Comparison of ENCODE assay signal across 8 mouse cellular contexts in the genomic region with DNA sequence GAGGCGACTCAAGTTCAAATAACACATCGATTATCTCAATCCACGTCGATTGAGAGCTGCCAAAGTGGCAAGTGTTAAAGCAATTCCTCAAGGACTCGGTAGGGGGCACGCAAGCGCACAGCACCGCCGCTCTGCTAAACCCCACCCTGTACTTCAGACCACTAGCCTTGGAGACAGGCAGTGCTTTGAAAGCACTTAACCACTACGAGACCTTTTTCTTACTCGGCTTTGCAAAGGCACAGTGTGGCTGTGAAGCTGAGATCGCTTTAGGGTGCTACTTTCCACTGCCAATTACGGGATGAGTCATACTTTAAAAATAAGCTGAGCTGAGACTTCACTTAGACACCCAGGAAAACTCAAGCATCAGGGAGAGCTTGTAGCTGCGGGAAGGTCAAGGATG. TPM values are rescaled to one million over a fixed set of nuclear protein-coding genes. Genes with fewer than 3 reads are reported as not detected.
A peak's percentile ranks its signal among the peaks of the same experiment; 100 is the strongest.
DNase-seq lines count a peak whose midpoint lies in the region; ATAC-seq and TF ChIP-seq lines count a peak whose summit lies in the region.

No protein-coding gene starts in this region.

- no peak overlapping the region for H3K4me3 ChIP-seq in liver, embryonic 12.5 days
- peak overlapping the region; percentile 11 for H3K4me3 ChIP-seq in cerebellum, adult 2 months (replicated peaks; ENCODE audit: insufficient read depth, low read depth, low read length)
- H3K4me3 ChIP-seq in hindbrain, embryonic 16.5 days (ENCODE audit: low read length): no peak overlapping the region
- no peak overlapping the region for H3K4me3 ChIP-seq in spleen, adult 2 months (ENCODE audit: extremely low read depth, insufficient read depth, insufficient read length)

- intact Hi-C loops in left cerebral cortex, postnatal 10 days (cut with DNase I): no loop called here

- no peak for TF ChIP-seq POLR2A in cerebellum, adult 2 months (IDR thresholded peaks at IDR 0.05; ENCODE audit: borderline replicate concordance, insufficient read depth, low read length)
- TF ChIP-seq POLR2A in spleen, adult 2 months (IDR thresholded peaks at IDR 0.05; ENCODE audit: low read depth, low read length): no peak

- H3K27me3 ChIP-seq in liver, embryonic 12.5 days (replicated peaks): peaks cover 7% of the 10 kb centered on the region; the same call in 1 of the 2 replicates
- H3K27me3 ChIP-seq in cerebellum, adult 2 months (ENCODE audit: control insufficient read depth, insufficient read depth, low read length): no peaks in the 10 kb centered on the region
- H3K27me3 ChIP-seq in hindbrain, embryonic 16.5 days (replicated peaks; ENCODE audit: control insufficient read depth, insufficient read depth, low read length): no peaks in the 10 kb centered on the region
- no peaks in the 10 kb centered on the region for H3K27me3 ChIP-seq in spleen, adult 2 months (ENCODE audit: control insufficient read depth, insufficient read depth, low read length)

- no peak overlapping the region for H3K27ac ChIP-seq in liver, embryonic 12.5 days
- no peak overlapping the region for H3K27ac ChIP-seq in cerebellum, adult 2 months (ENCODE audit: insufficient read depth, low read length)
- no peak overlapping the region for H3K27ac ChIP-seq in hindbrain, embryonic 16.5 days (ENCODE audit: low read depth, low read length)
- no peak overlapping the region for H3K27ac ChIP-seq in spleen, adult 2 months (ENCODE audit: insufficient read depth, low read length)

- no peak for ATAC-seq in liver, embryonic 12.5 days
- 0 out of 2 replicates have a peak, but pooled peaks have one; percentile 34 for ATAC-seq in hindbrain, embryonic 16.5 days

- peak; percentile 82 for TF ChIP-seq CTCF in cerebellum, adult 2 months (IDR thresholded peaks at IDR 0.05; ENCODE audit: borderline replicate concordance, insufficient read depth, low read depth, low read length)
- TF ChIP-seq CTCF in spleen, adult 2 months (IDR thresholded peaks at IDR 0.05; ENCODE audit: extremely low read depth, insufficient read depth, insufficient read length, insufficient replicate concordance): peak; percentile 88

- H3K9me3 ChIP-seq in liver, embryonic 12.5 days (replicated peaks): no peaks in the 10 kb centered on the region
- no peaks in the 10 kb centered on the region for H3K9me3 ChIP-seq in hindbrain, embryonic 16.5 days (ENCODE audit: control insufficient read depth, low read length)

- H3K36me3 ChIP-seq in liver, embryonic 12.5 days: no peaks in the 10 kb centered on the region
- H3K36me3 ChIP-seq in hindbrain, embryonic 16.5 days (ENCODE audit: control insufficient read depth, insufficient read depth, low read length): no peaks in the 10 kb centered on the region
- H3K36me3 ChIP-seq in spleen, adult 2 months (ENCODE audit: control insufficient read depth, insufficient read depth, low read length): no peaks in the 10 kb centered on the region

- DNase-seq in liver: peak; percentile 60
- peak; percentile 53 to 59 for DNase-seq in cerebellum, adult 2 months
- DNase-seq in frontal cortex, postnatal 25 days (ENCODE audit: low spot score in 2 of 2): peak; percentile 35 to 52
- DNase-seq in left cerebral cortex, postnatal 10 days (ENCODE audit: extremely low spot score in 1 of 2, low spot score in 2 of 2): peak; percentile 50 to 67
- DNase-seq in mesoderm, embryonic 11.5 days (ENCODE audit: low read depth, low spot score): peak; percentile 65
- DNase-seq in spleen, adult 2 months (ENCODE audit: low read depth in 1 of 2, low spot score in 2 of 2): peak; percentile 17 to 55

- H3K9ac ChIP-seq in liver, embryonic 12.5 days: no peak overlapping the region
- no peak overlapping the region for H3K9ac ChIP-seq in hindbrain, embryonic 16.5 days (ENCODE audit: low read depth, low read length)

- 8% methylated on average over 14 of the region's 14 CpGs for WGBS in liver, embryonic 12.5 days (ENCODE audit: insufficient replicate concordance)
- 4% methylated on average over 14 of the region's 14 CpGs for WGBS in cerebellum, adult 2 months
- whole genome bisulfite sequencing in hindbrain, embryonic 16.5 days: 12% methylated on average over 14 of the region's 14 CpGs
- 9% methylated on average over 14 of the region's 14 CpGs for WGBS in spleen, adult 2 months

- no peak overlapping the region for H3K4me2 ChIP-seq in liver, embryonic 12.5 days
- H3K4me2 ChIP-seq in hindbrain, embryonic 16.5 days (ENCODE audit: low read length): peak overlapping the region; percentile 17; the same call in 1 of the 2 replicates

- no peaks in the 10 kb centered on the region for H3K4me1 ChIP-seq in liver, embryonic 12.5 days
- no peaks in the 10 kb centered on the region for H3K4me1 ChIP-seq in cerebellum, adult 2 months (ENCODE audit: control insufficient read depth, insufficient read depth, low read length)
- no peaks in the 10 kb centered on the region for H3K4me1 ChIP-seq in hindbrain, embryonic 16.5 days (ENCODE audit: control insufficient read depth, insufficient read depth, low read depth, low read length)
- H3K4me1 ChIP-seq in spleen, adult 2 months (ENCODE audit: control insufficient read depth, insufficient read depth, insufficient read length): no peaks in the 10 kb centered on the region; the same call in 1 of the 2 replicates

RNA-seq across cellular contexts. Expression of a gene that starts 9.7 kb away (rescaled TPM):
- 10.1 and 10.5 TPM in 2 replicates for polyA plus RNA-seq in liver, embryonic 12.5 days (2016; fragmentation: Nextera tagmentation; extraction: Ambion mirVana)
- 12.3 and 12.9 TPM in 2 replicates for polyA plus RNA-seq in cerebellum, adult 2 months (2012; rRNA removed)
- polyA plus RNA-seq in hindbrain, embryonic 16.5 days (2015; fragmentation: Nextera tagmentation; extraction: Ambion mirVana): 3.1 and 4.0 TPM in 2 replicates
- total RNA-seq in left cerebral cortex, postnatal 10 days (2021): 10 to 100 TPM in 1 of 2 experiments, 1 to 10 TPM in 1; 9.3 to 11.0 TPM
- polyA plus RNA-seq in spleen, adult 2 months (2012; rRNA removed): 64.2 and 68.4 TPM in 2 replicates
